Mouse (Mus musculus): ENCODE measurements around the gene Anks3.

DNA sequence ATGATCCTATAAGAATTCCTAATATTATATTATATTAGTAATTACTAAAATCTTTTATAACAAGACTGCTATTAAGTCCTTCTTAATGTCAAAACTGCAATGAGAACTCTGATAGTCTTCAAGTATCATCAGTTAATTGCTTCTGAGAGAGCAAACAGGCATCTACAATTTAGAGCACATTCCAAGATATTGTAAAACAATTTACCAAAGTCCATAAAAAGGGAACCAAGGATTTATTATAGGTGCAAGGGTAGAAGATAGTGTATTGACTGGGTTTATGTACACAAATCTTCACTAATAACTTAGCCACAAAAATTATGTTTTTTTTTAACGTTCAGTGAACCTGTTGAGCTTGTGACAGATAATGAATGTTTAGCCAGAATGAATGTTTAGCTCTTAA is 35.0 kb upstream of the Anks3 start:
- TF ChIP-seq POLR2A (IDR thresholded peaks at IDR 0.05; ENCODE audit: control insufficient read depth in 1 of 2, insufficient read depth in 1 of 2, low read depth in 1 of 2, low read length in 2 of 2, poor library complexity in 1 of 2) (no peak), USF1 (IDR thresholded peaks at IDR 0.05; ENCODE audit: low read depth, low read length) (no peak), CTCF (IDR thresholded peaks at IDR 0.05 in 2 of 3, conservative IDR thresholded peaks at IDR 0.05 in 1 of 3; ENCODE audit: control insufficient read depth in 1 of 3, insufficient read depth in 1 of 3, low read depth in 2 of 3, low read length in 3 of 3, poor library complexity in 1 of 3, severe bottlenecking in 1 of 3) (no peak)
